Mouse (Mus musculus): ENCODE measurements at regions not wholly inside any gene's neighbourhood (a gene's known extent, or its start where the extent isn't known, plus 50 kb on each side); places are given as distances from the start of the nearest gene placed in this dataset.

DNA sequence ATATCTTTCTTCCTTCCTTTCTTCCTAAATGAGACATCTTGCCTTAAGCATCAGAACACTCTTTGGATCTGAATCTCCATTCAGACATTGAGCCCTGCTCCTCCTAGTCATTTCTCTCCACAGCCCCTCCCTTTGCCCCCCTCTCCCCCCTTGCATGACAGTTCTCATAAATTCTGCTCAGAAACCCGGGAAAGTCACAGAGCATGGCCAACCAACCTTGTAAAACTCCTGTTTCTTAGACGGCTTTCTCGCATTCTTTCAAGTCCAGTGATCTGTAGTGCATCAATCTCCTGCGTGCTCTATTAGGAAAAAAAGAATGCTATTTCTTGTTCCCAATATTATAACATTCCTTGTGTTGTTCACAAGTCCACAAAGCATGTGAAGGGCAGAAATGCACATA lies 124.6 kb downstream of the Ugt8a start:
- DNase-seq (ENCODE audit: low read depth) = no peak

DNA sequence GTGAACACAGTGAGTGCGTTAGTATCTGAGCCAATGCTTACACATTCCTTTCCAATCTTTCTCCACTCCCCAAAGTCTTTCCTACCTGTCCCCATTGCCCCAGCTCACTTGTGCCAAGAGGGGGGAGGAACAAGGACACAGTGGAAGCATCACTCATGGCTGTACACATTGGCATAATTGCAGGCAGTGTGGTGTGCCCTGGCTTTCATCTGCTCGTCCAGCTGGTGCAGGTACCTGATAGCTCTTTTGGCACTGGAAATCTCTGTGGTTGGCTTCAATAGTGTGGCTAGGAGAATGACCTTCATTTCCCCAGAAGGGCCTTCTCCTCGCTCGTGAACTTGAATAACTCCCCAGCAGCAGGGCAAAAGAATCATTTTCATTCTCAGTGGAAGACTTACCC lies 125.6 kb downstream of the Ugt8a start:
- DNase-seq (ENCODE audit: low read depth) = no peak

DNA sequence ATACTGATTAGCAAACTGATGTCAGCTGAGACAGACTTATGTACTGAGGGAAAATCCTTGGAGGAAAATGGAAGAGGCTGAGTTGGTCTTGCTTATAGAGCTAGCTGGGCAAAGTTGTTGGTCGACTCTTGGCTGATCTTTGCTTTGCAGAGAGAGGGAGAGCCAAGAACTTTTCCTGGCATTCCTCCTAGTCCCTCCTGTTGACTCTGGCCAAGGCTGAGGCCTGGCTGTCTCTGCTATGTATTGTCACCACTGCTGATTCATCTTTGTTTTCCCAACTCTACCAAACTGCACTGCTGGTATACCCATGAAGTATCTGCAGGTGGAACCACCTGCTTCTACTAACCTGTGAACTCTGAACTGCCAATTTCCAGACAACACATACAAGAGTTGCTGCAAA lies 143.8 kb downstream of the Ugt8a start:
- peak; percentile 3 for DNase-seq (ENCODE audit: low read depth)

DNA sequence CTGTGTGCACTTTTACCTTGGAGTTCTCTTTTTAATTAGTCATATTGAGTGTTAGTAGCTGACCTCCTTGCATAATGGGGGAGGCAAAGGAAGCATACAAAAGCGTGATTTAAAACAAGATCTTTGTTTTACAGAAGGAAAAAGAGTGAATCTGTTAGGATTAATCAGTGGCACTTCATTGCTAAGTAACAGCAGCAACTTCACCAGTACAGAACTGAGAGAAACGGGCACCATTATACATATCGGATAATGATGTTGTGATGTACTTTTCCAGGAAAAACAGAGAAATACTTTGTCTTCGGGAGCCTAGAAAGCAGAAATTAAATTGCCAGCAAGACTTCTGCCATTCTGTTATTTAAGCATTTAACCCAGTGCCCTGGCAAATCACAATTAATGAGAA lies 157.1 kb downstream of the Ugt8a start:
- DNase-seq (ENCODE audit: low read depth) = no peak

DNA sequence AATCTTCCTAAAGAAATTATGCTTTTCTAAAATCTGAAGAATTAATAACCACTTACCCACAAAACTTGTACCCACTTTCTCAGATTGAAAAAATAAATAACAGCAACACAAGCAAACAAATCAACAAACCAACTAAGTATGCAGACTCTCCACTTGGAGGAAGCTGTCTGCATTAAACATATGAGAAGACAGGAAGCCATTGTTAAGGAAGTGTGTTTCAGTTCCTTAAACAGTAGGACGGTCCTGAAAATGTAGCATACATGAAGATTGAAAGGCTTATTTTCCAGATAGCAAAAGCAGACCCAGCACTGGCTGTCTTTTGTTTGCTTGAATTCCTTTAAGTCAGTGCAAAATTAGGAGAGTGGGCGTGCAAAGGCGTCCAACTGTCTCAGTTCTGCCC lies 158.2 kb downstream of the Ugt8a start:
- DNase-seq (ENCODE audit: low read depth) = no peak
